Mouse (Mus musculus) limb, embryonic 15.5 days (tissue): ENCODE measurements around the gene Pard3. TPM values are rescaled to one million over a fixed set of nuclear protein-coding genes. Genes with fewer than 3 reads are reported as not detected.

Experiments
- ATAC-seq: fragments of 200-750 bp; cut with Nextera tagmentation; 2 replicates; pipeline ENCODE4 v1.8.0; 2017; ENCODE audit warnings: low read depth, moderate TSS enrichment; ENCODE audit not compliant: insufficient number of reproducible peaks, low FRiP score, low TSS enrichment
- H3K27ac ChIP-seq: fragments of 300-500 bp; sonication (generic); 2 replicates; pipeline ENCODE4 v1.5.1; 2015; ENCODE audit warnings: moderate library complexity, mild to moderate bottlenecking, inconsistent platforms
- H3K27me3 ChIP-seq: fragments of 300-500 bp; sonication (generic); 2 replicates; pipeline ENCODE4 v1.6.1; 2015; ENCODE audit warnings: inconsistent platforms
- H3K36me3 ChIP-seq: fragments of 300-500 bp; sonication (generic); 2 replicates; pipeline ENCODE4 v1.6.1; 2015; ENCODE audit warnings: inconsistent platforms
- H3K4me1 ChIP-seq: fragments of 300-500 bp; sonication (generic); 2 replicates; pipeline ENCODE4 v1.6.1; 2015; ENCODE audit warnings: inconsistent platforms
- H3K4me2 ChIP-seq: fragments of 300-500 bp; sonication (generic); 2 replicates; pipeline ENCODE4 v1.6.1; 2015; ENCODE audit warnings: mild to moderate bottlenecking, inconsistent platforms
- H3K4me3 ChIP-seq: fragments of 300-500 bp; sonication (generic); 2 replicates; pipeline ENCODE4 v1.5.1; 2015; ENCODE audit warnings: mild to moderate bottlenecking, inconsistent platforms
- H3K9ac ChIP-seq: fragments of 300-500 bp; sonication (generic); 2 replicates; pipeline ENCODE4 v1.6.1; 2015; ENCODE audit warnings: inconsistent platforms
- H3K9me3 ChIP-seq: fragments of 300-500 bp; sonication (generic); 2 replicates; pipeline ENCODE4 v1.6.1; 2016; ENCODE audit warnings: inconsistent platforms
- WGBS: fragments of 180-500 bp; shearing (Covaris S2); methylation state at CpG from one replicate; pipeline ENCODE4 v1.1.7; 2015; 5-methylcytosine and 5-hydroxymethylcytosine counted together
- polyA plus RNA-seq: library from polyadenylated mRNA; unstranded; fragments of >200 nt; fragmentation: Nextera tagmentation; extraction: Ambion mirVana; gene quantifications from 2 replicates; pipeline ENCODE4 v1.2.1, GENCODE M21; 2015

The Pard3 gene
- polyA plus RNA-seq, 1 experiment from 2014 or later, result 37.8 TPM

- no peak overlapping the region for H3K27ac ChIP-seq
- no peaks in the 10 kb centered on the region for H3K27me3 ChIP-seq
- no peak overlapping the region for H3K4me2 ChIP-seq
- H3K9me3 ChIP-seq, result no peaks in the 10 kb centered on the region
- ATAC-seq, result no peak
- WGBS, result 23% methylated on average over 8 of the region's 8 CpGs
- H3K9ac ChIP-seq, result no peak overlapping the region
- H3K36me3 ChIP-seq, result no peaks in the 10 kb centered on the region
- peaks cover 50% of the 10 kb centered on the region for H3K4me1 ChIP-seq
- H3K4me3 ChIP-seq, result no peak overlapping the region
These were observed 25.3 kb downstream of the Pard3 start for GRCm38 (mm10) chr8:127089021-127089420.

GRCm38 (mm10) chr8:127090435-127090834 is 26.7 kb downstream of the Pard3 start:
- H3K27ac ChIP-seq, result no peak overlapping the region
- H3K4me2 ChIP-seq, result no peak overlapping the region
- no peaks in the 10 kb centered on the region for H3K36me3 ChIP-seq
- H3K9me3 ChIP-seq, result no peaks in the 10 kb centered on the region
- 85% methylated on average over 4 of the region's 4 CpGs for WGBS
- no peaks in the 10 kb centered on the region for H3K27me3 ChIP-seq
- H3K4me1 ChIP-seq, result peaks cover 52% of the 10 kb centered on the region
- H3K9ac ChIP-seq, result no peak overlapping the region
- no peak for ATAC-seq
- H3K4me3 ChIP-seq, result no peak overlapping the region

GRCm38 (mm10) chr8:127091936-127092335 is 28.2 kb downstream of the Pard3 start:
- Histone ChIP-seq H3K9ac (no peak overlapping the region), H3K4me2 (no peak overlapping the region), H3K9me3 (no peaks in the 10 kb centered on the region), H3K4me3 (no peak overlapping the region), H3K27me3 (no peaks in the 10 kb centered on the region), H3K27ac (no peak overlapping the region), H3K36me3 (no peaks in the 10 kb centered on the region), H3K4me1 (peaks cover 52% of the 10 kb centered on the region)
- 85% methylated on average over 3 of the region's 3 CpGs for WGBS
- no peak for ATAC-seq

- H3K27ac ChIP-seq, result peak overlapping the region; percentile 38
- ATAC-seq, result no peak
- H3K4me3 ChIP-seq, result no peak overlapping the region
- peaks cover 50% of the 10 kb centered on the region for H3K4me1 ChIP-seq
- H3K9ac ChIP-seq, result no peak overlapping the region
- 20% methylated on average over 10 of the region's 10 CpGs for WGBS
- no peaks in the 10 kb centered on the region for H3K27me3 ChIP-seq
- no peaks in the 10 kb centered on the region for H3K9me3 ChIP-seq
- no peak overlapping the region for H3K4me2 ChIP-seq
- H3K36me3 ChIP-seq, result no peaks in the 10 kb centered on the region
These were observed 28.9 kb downstream of the Pard3 start for GRCm38 (mm10) chr8:127092383-127093112.

- H3K9me3 ChIP-seq, result no peaks in the 10 kb centered on the region
- no peak overlapping the region for H3K4me3 ChIP-seq
- peaks cover 45% of the 10 kb centered on the region for H3K4me1 ChIP-seq
- no peak overlapping the region for H3K4me2 ChIP-seq
- no peaks in the 10 kb centered on the region for H3K36me3 ChIP-seq
- H3K9ac ChIP-seq, result no peak overlapping the region
- ATAC-seq, result no peak
- H3K27me3 ChIP-seq, result no peaks in the 10 kb centered on the region
- whole genome bisulfite sequencing, result 58% methylated on average over 3 of the region's 3 CpGs
- H3K27ac ChIP-seq, result peak overlapping the region; percentile 38
These were observed 29.4 kb downstream of the Pard3 start for GRCm38 (mm10) chr8:127093113-127093426.

- H3K4me2 ChIP-seq, result no peak overlapping the region
- no peaks in the 10 kb centered on the region for H3K27me3 ChIP-seq
- H3K9me3 ChIP-seq, result no peaks in the 10 kb centered on the region
- no peaks in the 10 kb centered on the region for H3K36me3 ChIP-seq
- H3K4me1 ChIP-seq, result peaks cover 34% of the 10 kb centered on the region
- ATAC-seq, result no peak
- no peak overlapping the region for H3K27ac ChIP-seq
- H3K9ac ChIP-seq, result no peak overlapping the region
- WGBS, result 55% methylated on average over 7 of the region's 7 CpGs
- no peak overlapping the region for H3K4me3 ChIP-seq
These were observed 32.1 kb downstream of the Pard3 start for GRCm38 (mm10) chr8:127095763-127096162.

GRCm38 (mm10) chr8:127099439-127100090 is 35.9 kb downstream of the Pard3 start:
- no peak overlapping the region for H3K27ac ChIP-seq
- H3K4me1 ChIP-seq, result peaks cover 20% of the 10 kb centered on the region; the same call in 1 of the 2 replicates
- H3K9ac ChIP-seq, result no peak overlapping the region
- no peaks in the 10 kb centered on the region for H3K27me3 ChIP-seq
- no peak overlapping the region for H3K4me3 ChIP-seq
- no peak for ATAC-seq
- 44% methylated on average over 1 of the region's 1 CpGs for WGBS
- no peak overlapping the region for H3K4me2 ChIP-seq
- 0 out of 2 replicates have a peak, but pooled peaks cover 2% of the 10 kb centered on the region for H3K36me3 ChIP-seq
- no peaks in the 10 kb centered on the region for H3K9me3 ChIP-seq

- no peak overlapping the region for H3K9ac ChIP-seq
- H3K27me3 ChIP-seq, result no peaks in the 10 kb centered on the region
- H3K9me3 ChIP-seq, result no peaks in the 10 kb centered on the region
- H3K4me3 ChIP-seq, result no peak overlapping the region
- H3K36me3 ChIP-seq, result 0 out of 2 replicates have a peak, but pooled peaks cover 2% of the 10 kb centered on the region
- H3K4me2 ChIP-seq, result no peak overlapping the region
- no peak for ATAC-seq
- WGBS, result 65% methylated on average over 5 of the region's 5 CpGs
- 0 out of 2 replicates have a peak, but pooled peaks cover 18% of the 10 kb centered on the region for H3K4me1 ChIP-seq
- H3K27ac ChIP-seq, result no peak overlapping the region
These were observed 39.6 kb downstream of the Pard3 start for GRCm38 (mm10) chr8:127103256-127103655.

- WGBS, result 69% methylated on average over 2 of the region's 2 CpGs
These were observed 40.9 kb downstream of the Pard3 start for GRCm38 (mm10) chr8:127104616-127105015.

GRCm38 (mm10) chr8:127107928-127108327 is 44.2 kb downstream of the Pard3 start:
- ATAC-seq, result no peak
- no peaks in the 10 kb centered on the region for H3K27me3 ChIP-seq
- no peaks in the 10 kb centered on the region for H3K36me3 ChIP-seq
- H3K27ac ChIP-seq, result no peak overlapping the region
- H3K4me2 ChIP-seq, result no peak overlapping the region
- no peaks in the 10 kb centered on the region for H3K9me3 ChIP-seq
- H3K4me1 ChIP-seq, result peaks cover 30% of the 10 kb centered on the region
- no peak overlapping the region for H3K9ac ChIP-seq
- H3K4me3 ChIP-seq, result no peak overlapping the region
- WGBS, result 18% methylated on average over 3 of the region's 3 CpGs

More at GRCm38 (mm10) chr8:127104616-127105015, 40.9 kb downstream of the Pard3 start:
- Histone ChIP-seq H3K9ac (no peak overlapping the region), H3K27ac (no peak overlapping the region), H3K4me2 (no peak overlapping the region), H3K9me3 (no peaks in the 10 kb centered on the region), H3K4me1 (peaks cover 20% of the 10 kb centered on the region; the same call in 1 of the 2 replicates), H3K27me3 (no peaks in the 10 kb centered on the region), H3K4me3 (no peak overlapping the region), H3K36me3 (0 out of 2 replicates have a peak, but pooled peaks cover 2% of the 10 kb centered on the region)
- ATAC-seq, result no peak

GRCm38 (mm10) chr8:127113209-127113608 is 49.5 kb downstream of the Pard3 start:
- ATAC-seq, result no peak
- Histone ChIP-seq H3K27ac (no peak overlapping the region), H3K4me2 (no peak overlapping the region), H3K4me1 (peaks cover 23% of the 10 kb centered on the region), H3K9me3 (no peaks in the 10 kb centered on the region), H3K27me3 (no peaks in the 10 kb centered on the region), H3K4me3 (no peak overlapping the region), H3K9ac (no peak overlapping the region), H3K36me3 (no peaks in the 10 kb centered on the region)
- 74% methylated on average over 5 of the region's 5 CpGs for WGBS

- H3K27me3 ChIP-seq, result no peaks in the 10 kb centered on the region
- no peak overlapping the region for H3K27ac ChIP-seq
- ATAC-seq, result no peak
- H3K4me3 ChIP-seq, result no peak overlapping the region
- no peak overlapping the region for H3K9ac ChIP-seq
- WGBS, result 78% methylated on average over 3 of the region's 3 CpGs
- H3K4me1 ChIP-seq, result peaks cover 20% of the 10 kb centered on the region
- no peaks in the 10 kb centered on the region for H3K9me3 ChIP-seq
- H3K4me2 ChIP-seq, result no peak overlapping the region
- H3K36me3 ChIP-seq, result no peaks in the 10 kb centered on the region
These were observed 52.1 kb downstream of the Pard3 start for GRCm38 (mm10) chr8:127115837-127116236.
